Comparison of ENCODE assay signal across 13 mouse cellular contexts in genomic region chr5:75378655-75379054, GRCm38 (mm10).
DNase-seq lines count a peak whose midpoint lies in the region; ATAC-seq and TF ChIP-seq lines count a peak whose summit lies in the region.
"Had no signal": no experiment of that assay in that cellular context is flagged by ENCODE, and none has a peak within 500 bp of the region (broad histone marks: within the 10 kb centered on the region; RNA-seq: fewer than 3 reads in every experiment).

No protein-coding gene starts in this region.

- no peak overlapping the region for H3K27ac ChIP-seq in heart, embryonic 14.5 days (replicated peaks in 1 of 2; ENCODE audit: control insufficient read depth in 1 of 2, insufficient read depth in 1 of 2, low read depth in 2 of 2, low read length in 2 of 2)
- no peak overlapping the region for H3K27ac ChIP-seq in heart, embryonic 11.5 days (ENCODE audit: low read depth, low read length)
- peak overlapping the region; percentile 53 for H3K27ac ChIP-seq in lung, embryonic 15.5 days
- no peak overlapping the region for H3K27ac ChIP-seq in gastrocnemius, adult 2 months
- H3K27ac ChIP-seq: embryonic facial prominence, embryonic 13.5 days; neural tube, embryonic 15.5 days had no signal

- H3K4me3 ChIP-seq in heart, embryonic 14.5 days (ENCODE audit: control insufficient read depth in 1 of 2, insufficient read depth in 1 of 2, low read depth in 1 of 2, low read length in 2 of 2) = no peak overlapping the region
- no peak overlapping the region for H3K4me3 ChIP-seq in heart, embryonic 11.5 days (ENCODE audit: low read depth, low read length)
- H3K4me3 ChIP-seq in lung, embryonic 15.5 days = no peak overlapping the region
- H3K4me3 ChIP-seq in gastrocnemius, adult 2 months = no peak overlapping the region
- H3K4me3 ChIP-seq: embryonic facial prominence, embryonic 13.5 days; neural tube, embryonic 15.5 days had no signal

- WGBS in heart, embryonic 14.5 days = 4% methylated on average over 2 of the region's 2 CpGs
- 31% methylated on average over 2 of the region's 2 CpGs for WGBS in heart, embryonic 11.5 days (ENCODE audit: insufficient replicate concordance)
- 12% methylated on average over 2 of the region's 2 CpGs for WGBS in lung, embryonic 15.5 days

- ATAC-seq in heart, embryonic 14.5 days (ENCODE audit: insufficient number of reproducible peaks, insufficient read depth, low FRiP score, low read depth) = peak; percentile 47; the same call in 1 of the 2 replicates
- ATAC-seq in heart, embryonic 11.5 days (replicated peaks; ENCODE audit: insufficient number of reproducible peaks, low FRiP score, low TSS enrichment) = no peak
- no peak; the same call in 1 of the 2 replicates for ATAC-seq in lung, embryonic 15.5 days (ENCODE audit: borderline replicate concordance, extremely low read depth, low FRiP score, low TSS enrichment)
- ATAC-seq in megakaryocyte progenitor cell, adult 5-6 weeks (replicated peaks; ENCODE audit: poor library complexity) = no peak

- intact Hi-C loops in gastrocnemius, adult 2 months (cut with DNase I) = no loop called here

- H3K9me3 ChIP-seq in heart, embryonic 14.5 days (ENCODE audit: control insufficient read depth, low read length) = no peaks in the 10 kb centered on the region
- no peaks in the 10 kb centered on the region for H3K9me3 ChIP-seq in heart, embryonic 11.5 days (replicated peaks; ENCODE audit: control insufficient read depth, low read length)
- H3K9me3 ChIP-seq in lung, embryonic 15.5 days = no peaks in the 10 kb centered on the region
- H3K9me3 ChIP-seq: embryonic facial prominence, embryonic 13.5 days; neural tube, embryonic 15.5 days had no signal

- no peak overlapping the region for H3K9ac ChIP-seq in heart, embryonic 14.5 days (ENCODE audit: low read length)
- no peak overlapping the region for H3K9ac ChIP-seq in heart, embryonic 11.5 days (ENCODE audit: low read depth, low read length)
- H3K9ac ChIP-seq in lung, embryonic 15.5 days = no peak overlapping the region
- H3K9ac ChIP-seq: embryonic facial prominence, embryonic 13.5 days; neural tube, embryonic 15.5 days had no signal

- peak; percentile 27 for DNase-seq in 416B (ENCODE audit: low read depth)
- DNase-seq in induced T-regulatory cell, adult 2 months (ENCODE audit: low read depth) = peak; percentile 20
- DNase-seq in ovary, postnatal 36 days (ENCODE audit: low spot score) = no peak
- no peak for DNase-seq in gastrocnemius, adult 2 months
- DNase-seq: adrenal gland, adult 8-10 months; cerebellum, postnatal 14 days; kidney, adult 8-10 months had no signal

- H3K4me2 ChIP-seq in heart, embryonic 14.5 days (ENCODE audit: low read length) = no peak overlapping the region
- no peak overlapping the region for H3K4me2 ChIP-seq in heart, embryonic 11.5 days
- H3K4me2 ChIP-seq in lung, embryonic 15.5 days = no peak overlapping the region
- H3K4me2 ChIP-seq: embryonic facial prominence, embryonic 13.5 days; neural tube, embryonic 15.5 days had no signal

- H3K4me1 ChIP-seq in heart, embryonic 14.5 days (ENCODE audit: control insufficient read depth in 2 of 2, insufficient read depth in 2 of 2, low read length in 2 of 2) = peaks cover 11 to 17% of the 10 kb centered on the region in 2 experiments
- H3K4me1 ChIP-seq in heart, embryonic 11.5 days (ENCODE audit: control insufficient read depth, insufficient read depth, low read length) = peaks cover 12% of the 10 kb centered on the region
- H3K4me1 ChIP-seq in lung, embryonic 15.5 days = peaks cover 13% of the 10 kb centered on the region

- no peaks in the 10 kb centered on the region for H3K27me3 ChIP-seq in heart, embryonic 14.5 days (ENCODE audit: control insufficient read depth, insufficient read depth, low read length)
- H3K27me3 ChIP-seq in heart, embryonic 11.5 days (ENCODE audit: control insufficient read depth, insufficient read depth, low read length) = no peaks in the 10 kb centered on the region
- no peaks in the 10 kb centered on the region for H3K27me3 ChIP-seq in lung, embryonic 15.5 days
- H3K27me3 ChIP-seq: embryonic facial prominence, embryonic 13.5 days; neural tube, embryonic 15.5 days had no signal

- H3K36me3 ChIP-seq in heart, embryonic 14.5 days (ENCODE audit: control insufficient read depth, insufficient read depth, low read length) = no peaks in the 10 kb centered on the region
- no peaks in the 10 kb centered on the region for H3K36me3 ChIP-seq in heart, embryonic 11.5 days (ENCODE audit: control insufficient read depth, insufficient read depth, low read length)
- H3K36me3 ChIP-seq in lung, embryonic 15.5 days = no peaks in the 10 kb centered on the region
- H3K36me3 ChIP-seq: embryonic facial prominence, embryonic 13.5 days; neural tube, embryonic 15.5 days had no signal

- no peak for TF ChIP-seq CTCF in gastrocnemius, adult 2 months (IDR thresholded peaks at IDR 0.05)

Comparison
In these comparisons a context has a peak if more than half of its experiments do, and no peak if none do; other contexts are left out.
1. DNase-seq: peak in 416B (single experiment) and induced T-regulatory cell, adult 2 months (single experiment); none in ovary, postnatal 36 days (single experiment) and gastrocnemius, adult 2 months (single experiment).